Mouse (Mus musculus) CD4-positive, CD25-positive, alpha-beta regulatory T cell, adult 4 months (primary cell): ENCODE measurements around the gene Rpusd4. TPM values are rescaled to one million over a fixed set of nuclear protein-coding genes. Genes with fewer than 3 reads are reported as not detected.

ENCODE experiments used
- ATAC-seq: one replicate; pipeline ENCODE4 v1.8.0; 2017
- polyA plus RNA-seq, 2 experiments: library from polyadenylated mRNA; unstranded; fragments of 100-300 nt; shearing (Covaris generic); gene quantifications; one replicate each; pipeline ENCODE4 v1.2.1; 2017

Rpusd4 gene
- polyA plus RNA-seq, 2 experiments from 2014 or later: 38.3 to 60.7 TPM

DNA sequence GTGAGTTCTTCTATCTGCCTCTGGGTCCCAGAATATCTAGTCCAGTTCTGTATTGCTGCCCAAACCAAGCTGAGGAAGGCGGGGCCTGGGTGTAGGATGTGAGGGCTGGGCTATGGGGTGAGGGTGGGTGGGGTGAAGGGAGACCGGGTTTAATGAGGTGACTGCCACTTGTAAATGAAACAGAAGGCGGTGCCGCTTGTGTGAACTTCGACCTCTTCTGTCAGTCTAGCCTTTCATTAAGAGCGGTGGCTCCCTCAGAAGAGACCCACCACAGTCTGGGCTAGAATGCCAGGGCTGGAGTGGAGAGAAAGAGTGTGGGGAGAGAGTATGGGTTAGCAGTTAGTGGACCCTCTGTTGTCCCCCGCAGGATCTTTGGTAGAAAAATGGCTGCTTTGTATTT, 22.3 kb downstream of the Rpusd4 start:
- ATAC-seq: no peak

GRCm38 (mm10) chr9:35290417-35290816, 22.8 kb downstream of the Rpusd4 start:
- ATAC-seq: no peak

GRCm38 (mm10) chr9:35290916-35291315, 23.3 kb downstream of the Rpusd4 start:
- no peak for ATAC-seq

- ATAC-seq: no peak
Observed at GRCm38 (mm10) chr9:35293465-35293864, 25.8 kb downstream of the Rpusd4 start.

- ATAC-seq: no peak
Observed at GRCm38 (mm10) chr9:35297791-35298190, 30.1 kb downstream of the Rpusd4 start.

DNA sequence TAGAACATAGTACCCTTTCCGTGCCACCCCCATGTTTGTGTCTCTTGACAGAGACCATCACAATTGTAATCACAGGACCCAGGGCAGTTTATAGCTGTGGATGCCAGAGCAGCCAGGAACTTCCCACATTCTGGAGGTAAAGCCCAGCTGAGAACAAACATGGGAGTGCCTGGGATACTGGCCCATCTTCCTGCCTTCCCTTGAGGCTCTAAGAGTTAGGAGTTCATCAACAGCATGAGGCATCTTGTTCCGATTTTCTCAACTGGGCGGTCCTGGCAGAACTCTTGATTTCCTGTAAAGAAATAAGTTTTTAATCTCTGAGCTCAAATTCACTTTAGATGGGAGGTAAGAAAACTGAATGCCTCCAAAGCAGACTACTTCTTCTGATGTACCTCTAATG, 34.5 kb downstream of the Rpusd4 start:
- no peak for ATAC-seq

DNA sequence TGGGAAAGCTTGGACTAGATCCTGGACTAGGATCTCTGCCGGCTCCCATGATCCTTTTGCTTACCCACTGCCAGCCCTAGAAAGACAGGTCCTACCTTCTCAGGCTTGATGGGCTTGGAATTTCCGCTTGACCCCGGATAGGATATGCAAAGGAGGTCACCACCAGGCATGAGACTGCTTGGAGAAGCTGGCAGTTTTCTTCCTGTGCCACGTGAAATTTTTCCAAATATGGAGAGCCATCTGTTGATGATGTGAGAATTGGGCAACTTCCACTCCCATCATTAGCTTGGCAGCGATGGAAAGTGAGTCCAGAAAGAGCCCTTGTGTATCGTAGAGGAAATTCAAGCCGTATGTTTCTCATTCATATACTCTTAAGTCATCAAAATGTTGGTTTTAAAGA, 39.8 kb downstream of the Rpusd4 start:
- no peak for ATAC-seq

GRCm38 (mm10) chr9:35310377-35310776, 42.7 kb downstream of the Rpusd4 start:
- no peak for ATAC-seq

- no peak for ATAC-seq
Observed at GRCm38 (mm10) chr9:35312516-35312915, 44.9 kb downstream of the Rpusd4 start.

DNA sequence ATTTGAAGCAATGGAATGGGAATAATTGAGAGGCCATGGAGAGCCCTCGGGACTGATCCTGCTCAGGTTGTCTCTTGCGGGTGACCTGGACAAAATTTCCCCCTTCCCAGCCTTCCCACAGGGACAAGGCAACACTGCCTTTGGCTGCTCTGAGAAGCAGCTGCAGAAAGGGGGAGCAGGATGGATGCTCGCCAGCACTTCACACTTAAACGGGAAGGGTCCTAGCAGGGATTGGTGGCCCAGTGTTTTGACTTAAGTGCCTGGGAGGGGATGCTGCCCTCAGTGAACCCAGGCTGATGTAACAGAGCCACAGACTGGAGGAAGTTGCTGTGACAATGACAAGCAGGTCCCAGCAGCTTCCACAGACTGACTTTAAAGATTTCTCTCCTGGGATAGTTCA, 45.9 kb downstream of the Rpusd4 start:
- no peak for ATAC-seq

DNA sequence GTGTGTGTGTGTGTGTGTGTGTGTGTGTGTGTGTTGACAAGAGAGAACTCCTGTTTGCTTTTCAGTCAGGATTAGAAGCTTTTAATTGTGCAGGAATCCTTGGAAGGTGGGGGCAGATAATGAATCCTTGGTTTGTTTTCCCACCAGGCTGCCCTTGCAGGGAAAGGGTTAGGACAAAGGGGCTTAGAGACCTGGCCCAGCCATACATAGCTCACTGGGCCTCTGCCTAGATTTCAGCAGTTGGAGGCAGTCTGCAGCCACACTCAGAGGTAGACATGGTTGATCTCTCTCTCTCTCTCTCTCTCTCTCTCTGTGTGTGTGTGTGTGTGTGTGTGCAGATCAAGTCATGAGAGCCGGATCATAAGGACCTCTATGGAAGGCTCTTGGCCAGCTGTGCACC, 46.6 kb downstream of the Rpusd4 start:
- ATAC-seq: no peak

GRCm38 (mm10) chr9:35316771-35317211, 49.1 kb downstream of the Rpusd4 start:
- ATAC-seq: no peak

- no peak for ATAC-seq
Observed at GRCm38 (mm10) chr9:35317233-35317980, 49.7 kb downstream of the Rpusd4 start.

DNA sequence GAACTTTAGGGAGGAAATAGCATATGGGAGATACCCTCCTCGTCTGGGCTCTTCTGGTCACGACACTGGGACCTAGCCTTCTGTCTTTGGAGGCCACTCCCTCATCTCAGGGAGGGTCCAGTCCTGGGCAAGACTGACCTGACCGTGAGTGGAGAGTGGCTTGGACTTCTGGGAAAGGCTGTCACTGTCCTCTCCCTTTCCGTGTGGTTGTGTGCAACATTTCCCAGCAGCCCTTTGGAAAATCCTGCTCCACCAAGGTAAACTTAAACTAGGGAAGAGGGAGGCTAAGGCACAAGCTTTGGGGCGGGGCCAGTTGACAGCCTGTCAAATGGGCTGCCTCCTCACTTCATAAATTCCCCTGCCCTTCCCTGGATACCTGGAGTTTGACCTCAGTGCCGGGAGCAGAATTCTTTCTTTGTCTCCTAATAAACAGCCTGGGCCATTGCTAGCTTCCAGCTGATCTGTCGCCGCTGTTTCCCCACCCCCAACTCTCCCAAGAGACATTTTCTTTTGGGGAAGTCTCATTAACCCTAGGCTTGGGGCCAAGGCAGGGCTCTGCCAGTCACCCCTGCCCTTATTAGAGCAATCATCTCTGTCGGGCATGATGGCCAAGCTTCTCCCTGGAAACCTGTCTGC, 51.0 kb downstream of the Rpusd4 start:
- no peak for ATAC-seq

GRCm38 (mm10) chr9:35320288-35320687, 52.6 kb downstream of the Rpusd4 start:
- no peak for ATAC-seq

- ATAC-seq: no peak
Observed at GRCm38 (mm10) chr9:35323974-35324373, 56.3 kb downstream of the Rpusd4 start.

- ATAC-seq: no peak
Observed at GRCm38 (mm10) chr9:35324571-35324970, 56.9 kb downstream of the Rpusd4 start.

DNA sequence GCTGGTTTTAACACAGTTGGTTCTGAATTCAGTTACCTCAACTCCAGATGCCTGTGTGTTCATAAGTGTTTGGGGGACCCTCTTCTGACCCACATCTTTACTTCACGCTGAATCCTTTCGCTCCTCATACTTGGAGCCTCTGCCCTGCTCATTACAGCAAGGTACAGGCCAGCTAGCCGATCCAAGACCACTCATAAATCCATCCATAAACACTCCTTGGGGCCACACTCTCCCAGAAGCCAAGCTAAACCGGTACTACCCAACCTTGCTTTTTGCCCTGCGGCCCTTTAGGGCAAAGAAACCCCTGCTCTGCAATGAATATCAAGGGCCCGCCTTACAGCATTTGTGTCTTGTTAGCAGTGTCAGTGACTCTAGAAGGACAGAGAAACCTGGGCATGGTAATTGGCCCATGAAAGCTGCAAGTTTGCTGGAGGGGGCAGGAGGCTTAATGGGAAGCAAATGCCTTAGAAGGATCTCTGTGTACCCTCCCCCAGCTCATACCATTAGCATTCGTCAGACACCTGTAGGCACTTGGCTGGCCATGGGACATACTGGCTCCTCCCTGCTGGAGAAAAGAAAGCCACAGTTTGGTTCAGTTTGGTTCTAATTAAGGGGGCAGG, 59.1 kb downstream of the Rpusd4 start:
- no peak for ATAC-seq

Other genes starting within 250 kb of the Rpusd4 start
- 10 to 100 TPM; 16.8 to 22.5 TPM for gene St3gal4, start 148.6 kb upstream of the Rpusd4 start, polyA plus RNA-seq
- 10 to 100 TPM; 70.6 to 90.4 TPM for gene Dcps, start 91.8 kb upstream of the Rpusd4 start, polyA plus RNA-seq
- 100 to 1,000 TPM in 1 of 2 experiments, 10 to 100 TPM in 1; 90.5 to 119 TPM for gene Srpr, start 67.7 kb upstream of the Rpusd4 start, polyA plus RNA-seq
- 1 to 10 TPM; 4.1 to 7.2 TPM for gene Tirap, start 67.6 kb upstream of the Rpusd4 start, polyA plus RNA-seq
- gene Foxred1, start 56.8 kb upstream of the Rpusd4 start, polyA plus RNA-seq: 10 to 100 TPM; 26.3 to 55.3 TPM
- 10 to 100 TPM; 53.5 to 68.9 TPM for gene Fam118b, start 60 bp upstream of the Rpusd4 start, polyA plus RNA-seq
- gene Cdon, start 153.3 kb downstream of the Rpusd4 start, polyA plus RNA-seq: 1 to 10 TPM; 2.7 to 4.1 TPM